Mouse (Mus musculus): ENCODE data around the gene Snrpa. TPM values are rescaled to one million over a fixed set of nuclear protein-coding genes. Genes with fewer than 3 reads are reported as not detected.
"Not testable (repeated sequence)": the region's sequence is repeated elsewhere in the genome, so short reads cannot be mapped to it uniquely, and the experiment has no call there.

The Snrpa gene
- 204 and 215 TPM in 2 replicates for polyA plus RNA-seq (2015; fragmentation: Nextera tagmentation; extraction: Ambion mirVana)

- H3K27ac ChIP-seq = peak within 1 kb of the TSS; percentile 95
- ATAC-seq (replicated peaks) = peak; percentile 99
- H3K4me2 ChIP-seq = peak within 1 kb of the TSS; percentile 93
- no peaks in the 10 kb centered on the region for H3K9me3 ChIP-seq
- H3K27me3 ChIP-seq (replicated peaks) = no peaks in the 10 kb centered on the region
- peaks cover 35% of the 10 kb centered on the region for H3K4me1 ChIP-seq
- under 1% methylated on average over 64 of the region's 64 CpGs for WGBS
- peak within 1 kb of the TSS; percentile 68 for H3K9ac ChIP-seq
- H3K36me3 ChIP-seq (replicated peaks) = peaks cover 20% of the 10 kb centered on the region
- H3K4me3 ChIP-seq = peak within 1 kb of the TSS; percentile 72
Measured at GRCm38 (mm10) chr7:27195681-27196611, at the start of gene Snrpa, which contains the start of gene BC024978. TSS of gene Snrpa (minus strand) at chr7:27196271. TSS of gene BC024978 (plus strand) at chr7:27195781.

- H3K9ac ChIP-seq; H3K9me3 ChIP-seq; ATAC-seq (replicated peaks); H3K4me1 ChIP-seq; H3K27me3 ChIP-seq (replicated peaks); H3K4me2 ChIP-seq; H3K4me3 ChIP-seq; H3K27ac ChIP-seq: not testable (repeated sequence)
- peaks cover 13% of the 10 kb centered on the region; the same call in 1 of the 2 replicates for H3K36me3 ChIP-seq (replicated peaks)
- WGBS = 82% methylated on average over 2 of the region's 2 CpGs
Measured at GRCm38 (mm10) chr7:27244088-27244487, 48.0 kb upstream of the Snrpa start.

DNA sequence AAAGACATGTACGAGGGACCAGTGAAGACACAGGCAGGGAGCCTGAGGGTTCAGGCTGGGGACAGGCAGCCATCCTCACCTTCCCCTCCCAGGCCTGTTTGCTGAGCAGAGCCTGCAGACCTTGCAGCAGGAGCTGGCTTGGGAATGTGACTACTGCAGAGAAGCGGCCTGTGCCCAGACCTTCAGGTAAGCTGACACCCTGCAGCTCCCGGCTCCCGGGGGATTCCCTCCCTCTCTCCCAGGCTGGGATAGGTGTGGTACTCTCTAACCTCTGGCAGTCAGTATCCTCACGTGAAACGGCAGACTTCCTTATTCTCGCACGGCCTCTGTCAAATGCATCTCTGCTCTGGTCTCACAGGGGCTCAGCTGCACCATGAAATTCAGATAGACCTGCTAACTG lies 47.1 kb upstream of the Snrpa start:
- WGBS = 75% methylated on average over 8 of the region's 8 CpGs
- Histone ChIP-seq H3K9me3 (no peaks in the 10 kb centered on the region), H3K4me3 (no peak overlapping the region), H3K27me3 (replicated peaks) (no peaks in the 10 kb centered on the region), H3K27ac (no peak overlapping the region), H3K4me2 (no peak overlapping the region), H3K4me1 (no peaks in the 10 kb centered on the region), H3K9ac (no peak overlapping the region), H3K36me3 (replicated peaks) (peaks cover 13% of the 10 kb centered on the region; the same call in 1 of the 2 replicates)
- no peak for ATAC-seq (replicated peaks)

- no peak overlapping the region for H3K4me2 ChIP-seq
Measured at GRCm38 (mm10) chr7:27238568-27238967, 42.5 kb upstream of the Snrpa start.

GRCm38 (mm10) chr7:27237527-27237926 lies 41.5 kb upstream of the Snrpa start:
- no peaks in the 10 kb centered on the region for H3K27me3 ChIP-seq (replicated peaks)
- 0 out of 2 replicates have a peak, but pooled peaks cover 5% of the 10 kb centered on the region for H3K36me3 ChIP-seq (replicated peaks)
- H3K9ac ChIP-seq = no peak overlapping the region
- no peak overlapping the region for H3K27ac ChIP-seq
- H3K9me3 ChIP-seq = no peaks in the 10 kb centered on the region
- no peak for ATAC-seq (replicated peaks)
- H3K4me2 ChIP-seq = no peak overlapping the region
- 89% methylated on average over 2 of the region's 2 CpGs for WGBS
- peaks cover 12% of the 10 kb centered on the region for H3K4me1 ChIP-seq
- no peak overlapping the region for H3K4me3 ChIP-seq

More at GRCm38 (mm10) chr7:27238568-27238967, 42.5 kb upstream of the Snrpa start:
- ATAC-seq (replicated peaks) = no peak
- WGBS = 92% methylated on average over 5 of the region's 5 CpGs
- H3K9me3 ChIP-seq = no peaks in the 10 kb centered on the region
- H3K4me1 ChIP-seq = peaks cover 8% of the 10 kb centered on the region
- H3K4me3 ChIP-seq = no peak overlapping the region
- H3K27me3 ChIP-seq (replicated peaks) = no peaks in the 10 kb centered on the region
- peaks cover 10% of the 10 kb centered on the region; the same call in 1 of the 2 replicates for H3K36me3 ChIP-seq (replicated peaks)
- no peak overlapping the region for H3K9ac ChIP-seq
- no peak overlapping the region for H3K27ac ChIP-seq

DNA sequence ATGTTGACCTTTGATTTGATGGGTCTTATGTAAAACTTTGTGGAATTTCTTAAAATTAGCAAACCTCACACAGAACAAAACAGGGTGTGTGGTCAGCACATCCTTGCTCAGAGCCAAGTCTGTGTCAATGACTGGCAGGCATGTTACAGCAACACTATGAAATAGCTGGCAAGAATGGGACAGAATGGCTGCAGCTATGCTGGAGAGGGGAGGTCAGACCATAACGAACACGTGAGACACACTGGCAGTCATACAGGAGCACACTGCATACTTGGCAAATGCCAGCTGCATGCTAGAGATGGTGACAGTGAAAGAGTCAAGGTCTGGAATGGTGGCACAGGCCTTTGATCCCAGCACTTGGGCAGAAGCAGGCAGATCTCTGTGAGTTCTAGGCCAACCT lies 39.7 kb upstream of the Snrpa start:
- Histone ChIP-seq H3K4me3 (no peak overlapping the region), H3K27ac (no peak overlapping the region), H3K9ac (no peak overlapping the region), H3K36me3 (replicated peaks) (0 out of 2 replicates have a peak, but pooled peaks cover 3% of the 10 kb centered on the region), H3K4me2 (no peak overlapping the region), H3K9me3 (no peaks in the 10 kb centered on the region), H3K27me3 (replicated peaks) (no peaks in the 10 kb centered on the region), H3K4me1 (peaks cover 12% of the 10 kb centered on the region)
- no peak for ATAC-seq (replicated peaks)
- 93% methylated on average over 2 of the region's 2 CpGs for WGBS

GRCm38 (mm10) chr7:27233300-27233699 lies 37.2 kb upstream of the Snrpa start:
- peak overlapping the region; percentile 81 for H3K27ac ChIP-seq
- no peaks in the 10 kb centered on the region for H3K27me3 ChIP-seq (replicated peaks)
- H3K4me1 ChIP-seq = peaks cover 17% of the 10 kb centered on the region
- H3K4me3 ChIP-seq = peak overlapping the region; percentile 52
- WGBS = 0% methylated on average over 6 of the region's 6 CpGs
- peak overlapping the region; percentile 78 for H3K4me2 ChIP-seq
- no peaks in the 10 kb centered on the region for H3K36me3 ChIP-seq (replicated peaks)
- H3K9me3 ChIP-seq = no peaks in the 10 kb centered on the region
- peak overlapping the region; percentile 49 for H3K9ac ChIP-seq
- ATAC-seq (replicated peaks) = peak; percentile 44

GRCm38 (mm10) chr7:27232781-27233281 lies 36.8 kb upstream of the Snrpa start, which contains the start of gene Coq8b:
TSS of gene Coq8b (plus strand) at chr7:27233023.
- H3K4me1 ChIP-seq = peaks cover 17% of the 10 kb centered on the region
- under 1% methylated on average over 25 of the region's 25 CpGs for WGBS
- H3K36me3 ChIP-seq (replicated peaks) = no peaks in the 10 kb centered on the region
- peak within 1 kb of the TSS; percentile 81 for H3K27ac ChIP-seq
- peak within 1 kb of the TSS; percentile 78 for H3K4me2 ChIP-seq
- peak; percentile 93 for ATAC-seq (replicated peaks)
- no peaks in the 10 kb centered on the region for H3K9me3 ChIP-seq
- peak within 1 kb of the TSS; percentile 49 for H3K9ac ChIP-seq
- H3K27me3 ChIP-seq (replicated peaks) = no peaks in the 10 kb centered on the region
- peak within 1 kb of the TSS; percentile 52 for H3K4me3 ChIP-seq

GRCm38 (mm10) chr7:27231693-27232331 lies 35.7 kb upstream of the Snrpa start:
- 84% methylated on average over 7 of the region's 7 CpGs for WGBS
- no peak overlapping the region for H3K4me3 ChIP-seq
- no peak for ATAC-seq (replicated peaks)

DNA sequence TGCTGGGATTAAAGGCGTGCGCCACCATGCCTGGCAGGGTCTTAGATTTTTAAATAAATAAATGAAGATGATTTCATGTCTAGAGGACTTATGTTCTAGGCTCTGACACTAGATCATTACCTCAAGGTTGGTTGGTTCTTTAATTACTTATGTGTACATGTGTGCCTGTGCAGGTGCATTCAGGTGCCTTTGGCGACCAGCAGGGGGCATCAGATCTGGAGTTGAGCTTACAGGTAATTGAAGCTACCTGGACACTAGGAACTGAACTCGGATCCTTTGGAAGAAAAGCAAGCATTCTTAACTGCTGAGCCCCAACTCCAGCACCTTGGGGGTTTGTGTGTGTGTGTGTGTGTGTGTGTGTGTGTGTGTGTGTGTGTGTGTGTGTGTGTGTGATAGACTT lies 34.7 kb upstream of the Snrpa start:
- ATAC-seq (replicated peaks) = no peak
- Histone ChIP-seq H3K4me3 (no peak overlapping the region), H3K9me3 (no peaks in the 10 kb centered on the region), H3K4me2 (no peak overlapping the region), H3K27ac (no peak overlapping the region), H3K9ac (no peak overlapping the region), H3K36me3 (replicated peaks) (no peaks in the 10 kb centered on the region), H3K27me3 (replicated peaks) (no peaks in the 10 kb centered on the region), H3K4me1 (peaks cover 37% of the 10 kb centered on the region)
- 83% methylated on average over 4 of the region's 4 CpGs for WGBS

More at GRCm38 (mm10) chr7:27231693-27232331, 35.7 kb upstream of the Snrpa start:
- Histone ChIP-seq H3K9ac (no peak overlapping the region), H3K27ac (peak overlapping the region; percentile 81; the same call in 1 of the 2 replicates), H3K27me3 (replicated peaks) (no peaks in the 10 kb centered on the region), H3K4me2 (no peak overlapping the region), H3K36me3 (replicated peaks) (no peaks in the 10 kb centered on the region), H3K9me3 (no peaks in the 10 kb centered on the region), H3K4me1 (peaks cover 27% of the 10 kb centered on the region)

GRCm38 (mm10) chr7:27228865-27229264 lies 32.8 kb upstream of the Snrpa start:
- peak overlapping the region; percentile 87 for H3K4me3 ChIP-seq
- peaks cover 51% of the 10 kb centered on the region for H3K4me1 ChIP-seq
- peak overlapping the region; percentile 90 for H3K27ac ChIP-seq
- H3K27me3 ChIP-seq (replicated peaks) = no peaks in the 10 kb centered on the region
- peak overlapping the region; percentile 88 for H3K9ac ChIP-seq
- no peaks in the 10 kb centered on the region for H3K36me3 ChIP-seq (replicated peaks)
- H3K4me2 ChIP-seq = peak overlapping the region; percentile 86
- H3K9me3 ChIP-seq = no peaks in the 10 kb centered on the region
- WGBS = 16% methylated on average over 6 of the region's 6 CpGs
- ATAC-seq (replicated peaks) = no peak

DNA sequence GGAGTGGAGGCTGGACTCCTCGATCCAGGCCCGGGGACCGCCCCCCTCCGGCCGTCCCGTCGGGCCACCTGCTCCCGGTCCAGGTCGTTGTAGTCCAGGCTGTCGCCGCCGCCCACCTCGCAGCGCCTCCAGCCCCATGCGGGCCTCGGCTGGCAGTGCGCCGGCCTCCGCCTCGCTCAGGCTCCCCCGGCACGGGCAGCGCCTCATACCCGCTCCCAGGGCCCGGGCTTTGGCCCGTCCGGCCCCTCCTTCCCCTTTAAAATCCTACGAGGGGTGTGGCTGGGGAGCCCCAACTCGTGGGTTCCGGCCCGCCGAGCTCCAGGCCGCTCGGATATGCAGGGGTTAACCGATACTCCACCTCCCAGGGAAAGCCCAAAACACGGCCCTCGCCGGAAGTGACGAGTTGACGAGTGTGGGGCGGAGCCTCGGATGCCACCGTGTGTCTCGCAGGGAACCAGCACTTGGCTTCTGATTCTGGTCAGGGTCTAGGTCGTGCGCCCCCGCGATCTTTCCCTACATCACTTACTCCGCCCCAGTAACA lies 32.3 kb upstream of the Snrpa start, which contains the start of gene Itpkc:
Gene Itpkc (minus strand): TSS at position 381 of the 541 bp plus-strand sequence.
- Histone ChIP-seq H3K36me3 (replicated peaks) (no peaks in the 10 kb centered on the region), H3K4me1 (peaks cover 51% of the 10 kb centered on the region), H3K27ac (peak within 1 kb of the TSS; percentile 90), H3K9me3 (no peaks in the 10 kb centered on the region), H3K4me2 (peak within 1 kb of the TSS; percentile 86), H3K27me3 (replicated peaks) (no peaks in the 10 kb centered on the region), H3K4me3 (peak within 1 kb of the TSS; percentile 87), H3K9ac (peak within 1 kb of the TSS; percentile 88)
- peak; percentile 80 for ATAC-seq (replicated peaks)
- WGBS = under 1% methylated on average over 49 of the region's 49 CpGs
